Mouse (Mus musculus) right cerebral cortex, adult 18-20 months (tissue): ENCODE data around the gene Ddx39.

ENCODE experiments used
- DNase-seq: peaks from one replicate; pipeline ENCODE4 v3.0.0; 2022; ENCODE audit warnings: mixed read lengths

Ddx39 gene

GRCm38 (mm10) chr8:83715031-83715690, at the start of gene Ddx39:
Gene Ddx39 (plus strand): TSS chr8:83715177.
- peak; percentile 98 for DNase-seq

GRCm38 (mm10) chr8:83665969-83666865, 48.8 kb upstream of the Ddx39 start, which contains the start of gene Ptger1:
Gene Ptger1 (plus strand): TSS chr8:83666678.
- no peak for DNase-seq

GRCm38 (mm10) chr8:83666866-83667234, 48.1 kb upstream of the Ddx39 start:
- DNase-seq: no peak

GRCm38 (mm10) chr8:83667526-83667925, 47.5 kb upstream of the Ddx39 start:
- DNase-seq: no peak

GRCm38 (mm10) chr8:83668010-83668916, 46.7 kb upstream of the Ddx39 start:
- DNase-seq: peak; percentile 38

- no peak for DNase-seq
These were observed 46.0 kb upstream of the Ddx39 start for GRCm38 (mm10) chr8:83669013-83669412.

GRCm38 (mm10) chr8:83672936-83673335, 42.0 kb upstream of the Ddx39 start:
- DNase-seq: no peak

GRCm38 (mm10) chr8:83674497-83674896, 40.5 kb upstream of the Ddx39 start:
- peak; percentile 83 for DNase-seq

GRCm38 (mm10) chr8:83679866-83680265, 35.1 kb upstream of the Ddx39 start:
- peak; percentile 86 for DNase-seq

GRCm38 (mm10) chr8:83680603-83681002, 34.4 kb upstream of the Ddx39 start:
- DNase-seq: no peak

- DNase-seq: no peak
These were observed 33.9 kb upstream of the Ddx39 start for GRCm38 (mm10) chr8:83681099-83681498.

GRCm38 (mm10) chr8:83684517-83684916, 30.5 kb upstream of the Ddx39 start:
- no peak for DNase-seq

- no peak for DNase-seq
These were observed 25.7 kb upstream of the Ddx39 start for GRCm38 (mm10) chr8:83689264-83689663.

GRCm38 (mm10) chr8:83693609-83694236, 21.3 kb upstream of the Ddx39 start:
- DNase-seq: no peak

- DNase-seq: no peak
These were observed 20.4 kb upstream of the Ddx39 start for GRCm38 (mm10) chr8:83694369-83695160.

GRCm38 (mm10) chr8:83695351-83696106, 19.4 kb upstream of the Ddx39 start:
- no peak for DNase-seq

GRCm38 (mm10) chr8:83697374-83698220, 17.4 kb upstream of the Ddx39 start:
- no peak for DNase-seq

GRCm38 (mm10) chr8:83698291-83698660, 16.7 kb upstream of the Ddx39 start:
- DNase-seq: no peak

- peak; percentile 66 for DNase-seq
These were observed 16.1 kb upstream of the Ddx39 start, which contains the start of gene Pkn1 for GRCm38 (mm10) chr8:83698661-83699453. Gene Pkn1 (minus strand): TSS chr8:83699179.
